Mouse (Mus musculus) common myeloid progenitor, adult 5-6 weeks (primary cell): ENCODE measurements around the gene Rbm45. TPM values are rescaled to one million over a fixed set of nuclear protein-coding genes. Genes with fewer than 3 reads are reported as not detected.

ENCODE experiments used
- total RNA-seq: library from RNA; stranded (forward); fragments of 200-1000, 187-1606 nt; gene quantifications from 2 replicates; pipeline ENCODE4 v1.2.3, GENCODE M21; 2017

Rbm45 gene
- total RNA-seq, 1 experiment from 2014 or later: 47.3 TPM

Other genes starting within 250 kb of the Rbm45 start
- not detected in 2 replicates for gene Pde11a, start 31.2 kb upstream of the Rbm45 start, total RNA-seq
- gene Cyct, start 9.5 kb upstream of the Rbm45 start, total RNA-seq: not detected in 2 replicates
- not detected in 2 replicates for gene Osbpl6, start 36.5 kb downstream of the Rbm45 start, total RNA-seq